Mouse (Mus musculus): ENCODE data around the gene Kat2b. TPM values are rescaled to one million over a fixed set of nuclear protein-coding genes. Genes with fewer than 3 reads are reported as not detected.

Gene Kat2b
- polyA plus RNA-seq, 1 experiment from 2014 or later: 5.2 TPM

GRCm38 (mm10) chr17:53619391-53619790 lies 52.7 kb downstream of the Kat2b start:
- DNase-seq: no peak
- H3K27me3 ChIP-seq (ENCODE audit: insufficient read depth, low read length): no peaks in the 10 kb centered on the region
- H3K9me3 ChIP-seq (ENCODE audit: low read depth, low read length): no peaks in the 10 kb centered on the region
- no peak overlapping the region for H3K9ac ChIP-seq
- ATAC-seq (ENCODE audit: insufficient read depth): no peak
- H3K36me3 ChIP-seq (ENCODE audit: insufficient read depth): no peaks in the 10 kb centered on the region
- no peak overlapping the region for H3K4me2 ChIP-seq
- no peaks in the 10 kb centered on the region for H3K4me1 ChIP-seq (ENCODE audit: insufficient read depth)
- TF ChIP-seq CTCF (IDR thresholded peaks at IDR 0.05; ENCODE audit: low read depth): no peak
- H3K4me3 ChIP-seq (ENCODE audit: low read depth, low read length): no peak overlapping the region
- H3K27ac ChIP-seq (ENCODE audit: low read depth): no peak overlapping the region

GRCm38 (mm10) chr17:53620611-53621010 lies 54.0 kb downstream of the Kat2b start:
- H3K4me1 ChIP-seq (ENCODE audit: insufficient read depth): no peaks in the 10 kb centered on the region
- ATAC-seq (ENCODE audit: insufficient read depth): no peak

GRCm38 (mm10) chr17:53622125-53622524 lies 55.5 kb downstream of the Kat2b start:
- H3K36me3 ChIP-seq (ENCODE audit: insufficient read depth): no peaks in the 10 kb centered on the region

More at GRCm38 (mm10) chr17:53620611-53621010, 54.0 kb downstream of the Kat2b start:
- 90% methylated on average over 4 of the region's 4 CpGs for WGBS
- no peak for DNase-seq
- Histone ChIP-seq H3K27me3 (ENCODE audit: insufficient read depth, low read length) (no peaks in the 10 kb centered on the region), H3K36me3 (ENCODE audit: insufficient read depth) (no peaks in the 10 kb centered on the region), H3K4me3 (ENCODE audit: low read depth, low read length) (no peak overlapping the region), H3K9ac (no peak overlapping the region), H3K4me2 (no peak overlapping the region), H3K9me3 (ENCODE audit: low read depth, low read length) (no peaks in the 10 kb centered on the region), H3K27ac (ENCODE audit: low read depth) (no peak overlapping the region)
- TF ChIP-seq CTCF (IDR thresholded peaks at IDR 0.05; ENCODE audit: low read depth): no peak

GRCm38 (mm10) chr17:53623762-53624161 lies 57.1 kb downstream of the Kat2b start:
- Histone ChIP-seq H3K4me3 (ENCODE audit: low read depth, low read length) (no peak overlapping the region), H3K27me3 (ENCODE audit: insufficient read depth, low read length) (no peaks in the 10 kb centered on the region), H3K27ac (ENCODE audit: low read depth) (no peak overlapping the region), H3K9me3 (ENCODE audit: low read depth, low read length) (no peaks in the 10 kb centered on the region), H3K4me2 (no peak overlapping the region), H3K36me3 (ENCODE audit: insufficient read depth) (no peaks in the 10 kb centered on the region), H3K9ac (no peak overlapping the region), H3K4me1 (ENCODE audit: insufficient read depth) (no peaks in the 10 kb centered on the region)
- WGBS: 79% methylated on average over 9 of the region's 9 CpGs
- DNase-seq (no peak), ATAC-seq (ENCODE audit: insufficient read depth) (no peak)
- TF ChIP-seq CTCF (IDR thresholded peaks at IDR 0.05; ENCODE audit: low read depth): no peak

More at GRCm38 (mm10) chr17:53622125-53622524, 55.5 kb downstream of the Kat2b start:
- Histone ChIP-seq H3K4me3 (ENCODE audit: low read depth, low read length) (no peak overlapping the region), H3K4me1 (ENCODE audit: insufficient read depth) (no peaks in the 10 kb centered on the region), H3K9me3 (ENCODE audit: low read depth, low read length) (no peaks in the 10 kb centered on the region), H3K27ac (ENCODE audit: low read depth) (no peak overlapping the region), H3K4me2 (no peak overlapping the region), H3K9ac (no peak overlapping the region), H3K27me3 (ENCODE audit: insufficient read depth, low read length) (no peaks in the 10 kb centered on the region)
- TF ChIP-seq CTCF (IDR thresholded peaks at IDR 0.05; ENCODE audit: low read depth): no peak
- no peak for ATAC-seq (ENCODE audit: insufficient read depth)
- DNase-seq: no peak
- WGBS: 67% methylated on average over 3 of the region's 3 CpGs

- 83% methylated on average over 3 of the region's 3 CpGs for WGBS
- Histone ChIP-seq H3K9ac (no peak overlapping the region), H3K4me2 (no peak overlapping the region), H3K36me3 (ENCODE audit: insufficient read depth) (no peaks in the 10 kb centered on the region), H3K4me1 (ENCODE audit: insufficient read depth) (no peaks in the 10 kb centered on the region), H3K27ac (ENCODE audit: low read depth) (no peak overlapping the region), H3K27me3 (ENCODE audit: insufficient read depth, low read length) (no peaks in the 10 kb centered on the region), H3K9me3 (ENCODE audit: low read depth, low read length) (no peaks in the 10 kb centered on the region), H3K4me3 (ENCODE audit: low read depth, low read length) (no peak overlapping the region)
- TF ChIP-seq CTCF (IDR thresholded peaks at IDR 0.05; ENCODE audit: low read depth): no peak
- ATAC-seq (ENCODE audit: insufficient read depth) (no peak), DNase-seq (no peak)
These were observed 59.5 kb downstream of the Kat2b start for GRCm38 (mm10) chr17:53626160-53626559.

- ATAC-seq (ENCODE audit: insufficient read depth): no peak
- no peaks in the 10 kb centered on the region for H3K9me3 ChIP-seq (ENCODE audit: low read depth, low read length)
- WGBS: 64% methylated on average over 4 of the region's 4 CpGs
These were observed 60.8 kb downstream of the Kat2b start for GRCm38 (mm10) chr17:53627497-53627896.

GRCm38 (mm10) chr17:53628131-53628530 lies 61.5 kb downstream of the Kat2b start:
- WGBS: 54% methylated on average over 5 of the region's 5 CpGs
- H3K9ac ChIP-seq: no peak overlapping the region

More at GRCm38 (mm10) chr17:53627497-53627896, 60.8 kb downstream of the Kat2b start:
- no peak overlapping the region for H3K4me3 ChIP-seq (ENCODE audit: low read depth, low read length)
- H3K27ac ChIP-seq (ENCODE audit: low read depth): no peak overlapping the region
- H3K4me2 ChIP-seq: no peak overlapping the region
- H3K36me3 ChIP-seq (ENCODE audit: insufficient read depth): no peaks in the 10 kb centered on the region
- no peaks in the 10 kb centered on the region for H3K27me3 ChIP-seq (ENCODE audit: insufficient read depth, low read length)
- H3K4me1 ChIP-seq (ENCODE audit: insufficient read depth): no peaks in the 10 kb centered on the region
- no peak overlapping the region for H3K9ac ChIP-seq
- no peak for DNase-seq
- no peak for TF ChIP-seq CTCF (IDR thresholded peaks at IDR 0.05; ENCODE audit: low read depth)

GRCm38 (mm10) chr17:53631344-53631743 lies 64.7 kb downstream of the Kat2b start:
- ATAC-seq (ENCODE audit: insufficient read depth): no peak
- Histone ChIP-seq H3K4me3 (ENCODE audit: low read depth, low read length) (no peak overlapping the region), H3K27me3 (ENCODE audit: insufficient read depth, low read length) (no peaks in the 10 kb centered on the region), H3K27ac (ENCODE audit: low read depth) (no peak overlapping the region), H3K4me2 (no peak overlapping the region), H3K9ac (no peak overlapping the region), H3K36me3 (ENCODE audit: insufficient read depth) (no peaks in the 10 kb centered on the region), H3K9me3 (ENCODE audit: low read depth, low read length) (no peaks in the 10 kb centered on the region), H3K4me1 (ENCODE audit: insufficient read depth) (no peaks in the 10 kb centered on the region)
- no peak for TF ChIP-seq CTCF (IDR thresholded peaks at IDR 0.05; ENCODE audit: low read depth)
- DNase-seq: no peak

More at GRCm38 (mm10) chr17:53628131-53628530, 61.5 kb downstream of the Kat2b start:
- Histone ChIP-seq H3K4me1 (ENCODE audit: insufficient read depth) (no peaks in the 10 kb centered on the region), H3K36me3 (ENCODE audit: insufficient read depth) (no peaks in the 10 kb centered on the region), H3K27ac (ENCODE audit: low read depth) (no peak overlapping the region), H3K4me2 (no peak overlapping the region), H3K4me3 (ENCODE audit: low read depth, low read length) (no peak overlapping the region), H3K9me3 (ENCODE audit: low read depth, low read length) (no peaks in the 10 kb centered on the region), H3K27me3 (ENCODE audit: insufficient read depth, low read length) (no peaks in the 10 kb centered on the region)
- DNase-seq (no peak), ATAC-seq (ENCODE audit: insufficient read depth) (no peak)
- TF ChIP-seq CTCF (IDR thresholded peaks at IDR 0.05; ENCODE audit: low read depth): no peak
